Mouse (Mus musculus) liver (tissue): ENCODE measurements around the gene Scgb1b12.
"Not testable (repeated sequence)": the region's sequence is repeated elsewhere in the genome, so short reads cannot be mapped to it uniquely, and the experiment has no call there.

Source experiments
- DNase-seq: peaks from one replicate; pipeline ENCODE4 v3.0.0-alpha.2; 2020; ENCODE audit warnings: mixed read lengths

The Scgb1b12 gene

DNA sequence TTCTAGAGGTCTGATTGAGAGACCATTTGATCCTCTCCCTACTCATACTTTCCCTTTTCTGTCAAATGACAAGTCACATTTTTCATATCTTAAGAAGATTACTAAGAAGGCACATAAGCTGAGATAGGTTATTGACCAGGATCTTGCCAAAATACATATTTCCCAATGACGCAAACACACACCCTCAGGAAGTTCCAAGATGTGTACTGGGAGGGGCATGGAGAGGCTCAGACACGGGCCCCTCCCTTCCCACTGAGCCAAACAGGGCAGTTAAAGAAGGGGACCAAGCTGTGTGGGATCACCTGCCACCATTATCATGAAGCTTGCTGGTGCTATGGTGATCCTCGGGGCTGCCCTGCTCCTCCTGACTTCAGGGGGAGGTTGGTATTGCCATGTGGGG lies at the start of gene Scgb1b12:
Scgb1b12 (plus strand) TSS at position 301 of the 400 bp plus-strand sequence.
- DNase-seq: not testable (repeated sequence)

DNA sequence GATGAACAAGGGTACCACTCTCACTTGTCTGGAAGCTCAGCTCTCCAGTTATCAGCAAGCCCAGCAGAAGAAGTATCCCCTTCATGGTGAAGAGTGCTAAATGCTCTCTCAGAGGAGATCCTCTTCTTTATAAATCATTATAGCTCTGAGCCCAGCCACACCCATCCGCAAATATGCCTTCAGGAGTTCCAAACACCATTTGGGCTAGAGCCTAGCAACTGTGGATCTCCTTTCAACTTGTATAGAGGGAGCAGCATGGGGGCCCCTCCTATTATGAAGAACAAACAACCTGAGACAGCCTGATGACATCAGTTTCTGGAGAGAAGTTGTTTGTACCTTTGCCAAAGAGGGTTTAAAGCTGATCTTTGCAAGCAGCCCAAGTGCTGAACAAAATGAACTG lies 6.8 kb upstream of the Scgb1b12 start, which contains the start of gene Scgb2b12:
Scgb2b12 (minus strand) TSS at position 101 of the 400 bp plus-strand sequence.
- DNase-seq: not testable (repeated sequence)
